Mouse (Mus musculus) embryo, embryonic 10.5 days (tissue): Measurements from ENCODE around the gene Nrxn2.

Experiments used
- DNase-seq: peaks from one replicate; pipeline ENCODE4 v3.0.0-alpha.2; 2015; ENCODE audit warnings: low spot score

Nrxn2 gene

GRCm38 (mm10) chr19:6452672-6453310 lies 34.3 kb downstream of the Nrxn2 start:
- no peak for DNase-seq

DNA sequence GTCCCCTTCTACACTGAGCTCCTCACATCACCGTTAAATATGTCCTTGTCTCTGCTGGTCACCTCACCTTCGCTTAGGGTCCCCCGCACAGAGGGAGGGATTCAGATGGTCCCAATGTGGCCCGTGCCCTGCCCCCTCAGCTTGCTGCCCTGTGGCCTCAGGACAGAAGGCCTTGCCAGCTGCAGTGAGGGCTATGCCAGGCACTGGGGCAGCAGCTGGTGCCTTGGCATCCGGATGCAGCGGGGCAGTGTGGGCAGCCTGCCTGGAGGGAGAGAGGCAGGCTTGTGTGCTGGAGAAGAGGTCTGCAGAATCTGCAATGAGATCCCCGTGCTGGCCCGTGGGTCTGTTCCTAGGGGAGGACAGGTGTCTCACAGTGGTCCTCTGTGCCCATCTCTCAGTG lies 34.8 kb downstream of the Nrxn2 start:
- DNase-seq = no peak

GRCm38 (mm10) chr19:6454041-6454720 lies 35.6 kb downstream of the Nrxn2 start:
- DNase-seq = no peak

- no peak for DNase-seq
Observed at GRCm38 (mm10) chr19:6459504-6459903, 41.0 kb downstream of the Nrxn2 start.

- no peak for DNase-seq
Observed at GRCm38 (mm10) chr19:6462841-6463240, 44.3 kb downstream of the Nrxn2 start.

- no peak for DNase-seq
Observed at GRCm38 (mm10) chr19:6464306-6465071, 46.0 kb downstream of the Nrxn2 start.

GRCm38 (mm10) chr19:6465090-6465489 lies 46.6 kb downstream of the Nrxn2 start:
- DNase-seq = peak; percentile 39

DNA sequence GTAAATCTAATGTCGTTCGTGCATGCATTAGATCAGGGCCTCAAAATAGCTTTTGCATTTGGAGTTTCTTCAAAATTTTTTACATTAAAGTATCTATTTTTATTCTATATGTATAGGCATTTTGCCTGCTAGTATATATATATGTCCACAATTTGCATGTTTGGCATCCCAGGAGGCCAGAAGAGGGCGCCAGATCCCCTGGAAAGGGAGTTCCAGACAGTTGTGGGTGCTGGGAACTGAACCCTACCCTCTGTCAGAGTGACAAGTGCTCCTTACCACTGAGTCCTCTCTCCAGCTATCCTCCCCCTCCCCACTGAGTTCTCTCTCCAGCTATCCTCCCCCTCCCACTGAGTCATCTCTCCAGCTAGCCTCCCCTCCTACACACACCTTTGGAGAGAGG lies 48.4 kb downstream of the Nrxn2 start:
- DNase-seq = no peak

- no peak for DNase-seq
Observed at GRCm38 (mm10) chr19:6467374-6467979, 48.9 kb downstream of the Nrxn2 start.

DNA sequence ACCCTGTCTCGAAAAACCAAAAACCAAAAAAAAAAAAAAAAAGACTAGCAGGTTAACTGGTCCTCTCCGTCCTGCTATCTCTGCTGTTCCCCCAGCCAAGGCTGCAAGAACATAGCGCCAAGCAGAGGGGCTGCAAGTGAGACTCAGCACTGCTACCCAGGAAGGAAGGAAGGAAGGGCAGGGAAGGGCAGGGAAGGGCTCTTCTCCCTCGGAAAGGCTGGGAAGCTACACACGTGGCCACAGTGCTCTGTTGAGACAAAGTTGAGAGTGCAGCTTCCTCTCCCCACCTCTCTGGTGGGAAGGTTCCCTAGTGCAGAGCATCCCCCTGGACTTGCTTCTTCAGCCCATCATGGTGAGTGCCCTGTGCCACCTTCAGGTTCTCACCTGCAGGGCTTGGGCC lies 53.1 kb downstream of the Nrxn2 start:
- DNase-seq = no peak

DNA sequence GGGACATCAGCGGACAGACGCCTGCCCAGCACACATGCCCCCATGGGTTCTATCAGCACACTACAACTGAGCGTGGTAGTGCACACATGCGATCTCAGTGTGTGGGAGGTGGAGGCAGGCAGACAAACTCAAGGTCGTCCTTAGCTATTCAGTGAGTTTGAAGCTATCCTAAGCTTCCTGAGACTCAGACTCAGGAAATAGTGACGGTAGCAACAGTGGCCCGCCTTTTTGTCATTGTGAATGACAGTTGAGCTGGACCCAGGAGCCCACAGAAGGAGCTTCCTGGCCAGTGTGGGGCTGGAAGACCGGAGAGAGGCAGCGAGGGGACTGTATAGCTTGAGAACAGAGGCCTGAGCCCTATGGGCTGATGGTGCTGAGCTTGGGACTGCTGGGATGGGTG lies 54.3 kb downstream of the Nrxn2 start:
- DNase-seq = no peak

GRCm38 (mm10) chr19:6474706-6475105 lies 56.2 kb downstream of the Nrxn2 start:
- DNase-seq = peak; percentile 46

DNA sequence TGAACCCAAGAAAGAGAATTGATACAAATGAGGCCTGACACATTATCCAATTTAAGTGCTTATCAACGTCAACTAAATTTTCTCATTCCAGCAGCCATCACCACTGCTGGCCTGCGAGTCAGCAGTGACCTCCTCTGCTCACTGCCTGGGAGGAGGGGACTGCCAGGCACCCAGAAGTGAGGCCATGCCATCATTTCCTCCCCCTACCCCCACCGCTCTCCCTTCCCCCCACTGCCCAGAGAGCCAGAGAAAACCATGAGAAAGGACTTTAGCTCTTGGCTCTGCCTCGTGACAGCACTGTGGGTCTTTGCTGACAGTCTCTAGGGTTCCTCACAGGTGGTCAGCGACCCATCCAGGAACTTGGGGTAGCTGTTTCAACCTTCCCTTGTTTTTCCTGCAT lies 56.6 kb downstream of the Nrxn2 start:
- DNase-seq = no peak

DNA sequence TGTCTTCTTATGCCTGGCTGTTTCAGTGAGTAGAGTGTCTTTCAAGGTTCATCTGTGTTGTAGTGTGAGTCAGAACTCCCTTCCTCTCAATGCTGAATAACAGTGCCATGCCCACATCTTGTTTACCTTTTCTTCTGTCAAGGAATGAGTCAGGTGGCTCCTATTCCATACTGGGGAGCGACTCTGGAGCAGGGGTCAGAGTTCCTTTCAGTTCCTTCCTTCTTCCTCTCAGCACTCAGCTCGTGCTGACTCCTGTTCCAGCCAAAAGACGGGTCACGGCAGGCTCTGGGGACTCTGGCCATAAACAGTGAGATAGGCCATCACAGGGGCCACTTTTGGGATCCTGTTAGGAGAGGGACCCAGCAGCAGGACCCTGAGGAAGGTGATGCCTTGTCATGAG lies 58.5 kb downstream of the Nrxn2 start:
- DNase-seq = no peak

DNA sequence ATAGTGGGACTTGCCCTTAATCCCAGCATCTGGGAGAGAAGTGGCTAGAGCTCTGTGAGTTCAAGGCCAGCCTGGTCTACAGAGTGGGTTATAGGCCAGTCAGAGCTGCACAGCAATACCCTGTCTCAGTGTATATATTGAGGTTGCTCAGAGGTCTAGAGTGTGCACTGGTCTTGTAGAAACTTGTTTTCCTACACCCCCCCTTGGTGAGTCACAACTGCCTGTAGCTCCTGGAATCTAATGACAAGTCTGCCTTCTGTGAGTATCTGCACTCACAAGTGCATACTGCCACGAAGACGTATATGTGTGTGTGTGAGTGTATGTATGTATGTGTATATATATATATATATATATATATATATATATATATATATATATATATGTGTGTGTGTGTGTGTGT lies 60.0 kb downstream of the Nrxn2 start:
- no peak for DNase-seq

- DNase-seq = no peak
Observed at GRCm38 (mm10) chr19:6482886-6483285, 64.4 kb downstream of the Nrxn2 start.

GRCm38 (mm10) chr19:6485059-6485630 lies 66.6 kb downstream of the Nrxn2 start:
- DNase-seq = no peak

- peak; percentile 95 for DNase-seq
Observed at GRCm38 (mm10) chr19:6489030-6489429, 70.5 kb downstream of the Nrxn2 start.

DNA sequence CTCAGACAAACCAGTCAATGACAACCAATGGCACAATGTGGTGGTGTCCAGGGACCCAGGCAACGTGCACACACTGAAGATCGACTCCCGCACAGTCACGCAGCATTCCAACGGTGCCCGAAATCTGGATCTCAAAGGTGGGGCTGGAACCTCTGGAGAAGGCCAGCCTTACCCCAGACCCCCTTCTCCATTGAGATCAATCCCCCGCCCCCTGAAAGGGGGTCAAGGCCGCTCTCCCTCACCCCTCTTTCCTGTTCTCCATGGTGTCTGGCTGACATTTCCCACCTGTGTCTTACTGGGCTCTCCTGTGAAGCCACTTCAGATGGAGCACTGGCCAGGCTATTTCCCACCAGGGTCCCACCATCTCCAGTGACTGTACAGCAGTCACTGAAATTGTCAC lies 73.0 kb downstream of the Nrxn2 start:
- no peak for DNase-seq

DNA sequence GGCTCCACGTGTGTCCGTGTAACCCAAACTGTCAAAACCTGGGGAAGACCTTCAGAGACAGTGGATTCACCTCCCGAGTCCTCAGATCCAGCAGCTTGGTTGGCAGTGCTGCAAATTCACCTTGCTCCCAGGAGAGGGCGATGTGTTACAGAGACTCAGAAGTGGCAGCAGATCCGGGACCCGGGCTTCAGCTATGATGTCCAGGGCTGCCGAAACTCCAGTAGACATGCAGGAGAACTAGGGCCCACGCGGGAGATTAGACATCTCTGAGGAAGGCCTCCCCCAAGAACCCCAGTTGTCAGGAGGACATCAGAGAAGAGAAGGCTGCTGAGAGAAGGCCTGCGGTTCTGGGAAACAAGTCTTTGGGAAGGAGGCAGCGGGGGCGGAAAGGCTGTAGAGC lies 73.6 kb downstream of the Nrxn2 start:
- peak; percentile 86 for DNase-seq

GRCm38 (mm10) chr19:6493219-6493618 lies 74.7 kb downstream of the Nrxn2 start:
- no peak for DNase-seq

GRCm38 (mm10) chr19:6494032-6494431 lies 75.5 kb downstream of the Nrxn2 start:
- no peak for DNase-seq
